Mouse (Mus musculus) embryonic fibroblast, embryonic 13.5 days (primary cell): ENCODE results near the gene Exoc3l4.

Experiments
- CTCF ChIP-seq: IDR thresholded peaks from 2 replicates; pipeline ENCODE4 v1.5.1; 2011; ENCODE audit warnings: mild to moderate bottlenecking, control low read depth, low read length, moderate library complexity, borderline replicate concordance; ENCODE audit not compliant: insufficient read depth
- POLR2A ChIP-seq: IDR thresholded peaks from 2 replicates; pipeline ENCODE4 v1.6.1; 2011; ENCODE audit warnings: low read depth, mild to moderate bottlenecking, control low read depth, low read length, moderate library complexity

DNA sequence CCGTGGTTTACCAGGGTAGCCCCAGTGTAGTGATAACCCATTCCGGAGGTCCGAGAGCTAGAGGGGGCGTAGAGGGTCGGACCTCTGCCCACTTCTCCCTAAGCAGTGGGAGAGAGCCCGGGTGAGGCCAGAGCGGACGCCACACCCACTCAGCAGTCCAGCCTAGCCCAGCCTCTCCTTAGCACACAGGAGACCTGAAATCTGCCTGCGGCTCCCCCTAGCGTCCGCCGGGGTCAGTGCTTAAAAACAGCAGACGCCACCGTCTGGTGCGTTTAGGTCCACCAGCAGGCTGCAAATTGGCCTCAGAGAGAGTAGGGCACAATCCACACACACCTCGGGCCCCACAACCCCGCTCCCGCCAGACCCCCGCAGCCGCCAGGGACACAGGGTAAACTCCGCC, 3.5 kb upstream of the Exoc3l4 start:
- peak; percentile 91 for TF ChIP-seq CTCF
- TF ChIP-seq POLR2A: peak; percentile 35; the same call in 1 of the 2 replicates
